Mouse (Mus musculus) E14TG2a.4 (cell line): ENCODE measurements around the gene Rap1b.

ENCODE experiments used
- CTCF ChIP-seq: conservative IDR thresholded peaks from 2 replicates; pipeline ENCODE4 v1.5.1; 2014; ENCODE audit warnings: low read length
- NANOG ChIP-seq: IDR thresholded peaks from 2 replicates; pipeline ENCODE4 v1.6.1; 2014; ENCODE audit warnings: borderline replicate concordance, low read length, mixed read lengths

GRCm38 (mm10) chr10:117894114-117895035, 48.5 kb upstream of the Rap1b start:
- no peak for TF ChIP-seq CTCF
- TF ChIP-seq NANOG: no peak
